Mouse (Mus musculus): Measurements from ENCODE around the gene Bbs9.

The Bbs9 gene

GRCm38 (mm10) chr9:22632800-22633485, 157.4 kb downstream of the Bbs9 start:
- DNase-seq (ENCODE audit: low spot score) = no peak

- no peak for DNase-seq (ENCODE audit: low spot score)
These were observed 163.0 kb downstream of the Bbs9 start for GRCm38 (mm10) chr9:22638502-22638901.

GRCm38 (mm10) chr9:22640683-22641431, 165.3 kb downstream of the Bbs9 start:
- no peak for DNase-seq (ENCODE audit: low spot score)

- no peak for DNase-seq (ENCODE audit: low spot score)
These were observed 170.4 kb downstream of the Bbs9 start for GRCm38 (mm10) chr9:22645844-22646390.

- DNase-seq (ENCODE audit: low spot score) = no peak
These were observed 170.9 kb downstream of the Bbs9 start for GRCm38 (mm10) chr9:22646461-22646860.

GRCm38 (mm10) chr9:22648163-22648562, 172.6 kb downstream of the Bbs9 start:
- no peak for DNase-seq (ENCODE audit: low spot score)

GRCm38 (mm10) chr9:22649606-22650005, 174.1 kb downstream of the Bbs9 start:
- no peak for DNase-seq (ENCODE audit: low spot score)

- DNase-seq (ENCODE audit: low spot score) = no peak
These were observed 175.3 kb downstream of the Bbs9 start for GRCm38 (mm10) chr9:22650781-22651180.

- no peak for DNase-seq (ENCODE audit: low spot score)
These were observed 176.1 kb downstream of the Bbs9 start for GRCm38 (mm10) chr9:22651619-22652018.

- DNase-seq (ENCODE audit: low spot score) = no peak
These were observed 179.3 kb downstream of the Bbs9 start for GRCm38 (mm10) chr9:22654726-22655393.

- DNase-seq (ENCODE audit: low spot score) = no peak
These were observed 181.7 kb downstream of the Bbs9 start for GRCm38 (mm10) chr9:22657216-22657615.

GRCm38 (mm10) chr9:22665155-22665554, 189.6 kb downstream of the Bbs9 start:
- no peak for DNase-seq (ENCODE audit: low spot score)

- no peak for DNase-seq (ENCODE audit: low spot score)
These were observed 197.4 kb downstream of the Bbs9 start for GRCm38 (mm10) chr9:22672937-22673336.

GRCm38 (mm10) chr9:22677132-22677829, 201.8 kb downstream of the Bbs9 start:
- DNase-seq (ENCODE audit: low spot score) = no peak

GRCm38 (mm10) chr9:22677997-22678396, 202.5 kb downstream of the Bbs9 start:
- DNase-seq (ENCODE audit: low spot score) = no peak

GRCm38 (mm10) chr9:22678496-22678895, 203.0 kb downstream of the Bbs9 start:
- DNase-seq (ENCODE audit: low spot score) = no peak

GRCm38 (mm10) chr9:22679485-22679884, 204.0 kb downstream of the Bbs9 start:
- no peak for DNase-seq (ENCODE audit: low spot score)

GRCm38 (mm10) chr9:22680031-22680430, 204.5 kb downstream of the Bbs9 start:
- no peak for DNase-seq (ENCODE audit: low spot score)

- DNase-seq (ENCODE audit: low spot score) = no peak
These were observed 205.0 kb downstream of the Bbs9 start for GRCm38 (mm10) chr9:22680484-22680883.

GRCm38 (mm10) chr9:22683786-22684185, 208.3 kb downstream of the Bbs9 start:
- no peak for DNase-seq (ENCODE audit: low spot score)

GRCm38 (mm10) chr9:22686765-22687472, 211.4 kb downstream of the Bbs9 start:
- DNase-seq (ENCODE audit: low spot score) = no peak
